Mouse (Mus musculus): ENCODE results near the gene Npy4r.

Npy4r gene

DNA sequence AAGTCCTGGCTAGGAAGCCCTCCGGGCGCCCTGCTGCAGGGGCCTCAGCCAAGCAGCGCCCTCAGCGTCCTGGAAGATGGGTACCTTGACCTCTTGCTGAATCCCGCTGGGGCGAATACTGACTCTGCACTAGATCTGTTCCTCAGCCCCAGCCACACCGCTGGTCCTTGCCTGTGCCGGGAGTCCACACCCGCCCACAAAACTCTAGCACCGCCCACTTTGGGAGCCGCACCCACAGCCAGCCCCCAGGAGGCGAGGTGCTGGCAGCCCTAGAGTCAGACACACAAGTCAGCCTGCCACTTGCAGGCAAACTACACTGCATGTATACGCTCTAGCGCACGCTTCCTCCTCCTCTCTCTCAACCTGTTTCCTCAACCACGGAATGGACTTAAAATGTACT, at the start of gene Npy4r:
TSS of gene Npy4r (minus strand) at position 148 of the 400 bp plus-strand sequence.
- DNase-seq (ENCODE audit: low spot score) = no peak

DNA sequence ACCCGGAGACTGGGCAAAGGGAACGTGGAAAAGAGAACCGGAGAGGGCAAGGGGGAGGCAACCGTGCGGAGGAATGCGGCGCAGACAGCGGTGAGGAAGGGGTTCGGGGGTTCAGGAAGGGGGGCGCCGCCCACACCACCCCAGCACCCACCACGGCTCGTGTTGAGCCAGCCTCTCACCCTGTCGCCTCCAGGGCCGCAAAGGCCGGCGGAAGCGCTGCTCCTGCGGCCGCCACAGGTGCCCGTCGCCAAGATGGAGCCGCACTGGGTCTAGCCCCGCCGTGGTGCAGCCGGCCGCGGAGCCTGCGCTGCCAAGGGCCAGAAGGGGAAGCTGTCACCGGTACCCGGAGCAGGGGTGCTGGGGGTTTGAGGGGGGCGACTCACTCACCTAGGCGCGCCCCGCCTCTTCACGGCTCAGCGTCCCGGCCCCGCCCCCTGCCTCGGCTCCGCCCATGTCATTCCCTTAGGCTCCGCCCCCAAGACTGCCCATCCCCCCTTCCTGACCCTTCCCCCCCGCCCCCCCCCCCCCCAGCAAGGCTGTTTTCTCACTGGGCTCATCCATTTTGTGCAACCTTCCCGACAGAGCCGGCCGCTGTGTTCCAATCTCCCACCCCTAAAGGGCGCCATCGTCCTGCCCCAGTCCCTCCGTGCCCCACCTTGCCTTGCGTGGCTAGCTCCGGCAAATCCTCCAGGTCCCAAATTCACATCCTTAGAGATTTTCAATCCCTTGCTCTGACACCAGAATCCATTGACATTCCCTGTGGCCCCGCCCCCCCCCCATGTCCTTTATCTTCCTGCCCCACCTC, 49.1 kb upstream of the Npy4r start, which contains the start of gene Gprin2:
TSS of gene Gprin2 (minus strand) at position 423 of the 805 bp plus-strand sequence.
- no peak for DNase-seq (ENCODE audit: low spot score)

DNA sequence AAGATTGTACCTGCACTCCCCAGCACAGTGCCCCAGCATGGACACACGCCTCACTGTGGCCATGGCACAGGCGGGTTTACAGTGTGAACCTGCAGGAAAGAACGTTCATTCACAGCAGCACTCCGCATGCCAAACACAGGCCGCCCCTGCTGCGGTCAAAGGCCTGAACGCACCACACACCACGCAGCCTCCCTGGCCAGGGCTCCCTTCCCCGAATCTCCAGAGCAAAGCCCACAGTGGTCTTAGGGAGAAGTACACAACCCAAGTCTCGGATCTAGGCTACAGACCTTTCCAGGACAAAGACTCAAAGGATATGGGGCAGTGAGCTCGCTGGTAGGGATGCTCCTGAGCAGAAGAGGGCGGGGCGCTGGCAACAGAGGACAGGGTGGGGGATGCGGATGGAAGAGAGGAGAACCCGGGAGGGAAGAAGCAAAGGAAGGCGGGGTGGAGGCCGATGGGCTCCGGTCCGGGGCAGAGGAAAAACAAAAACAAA, 48.5 kb upstream of the Npy4r start:
- DNase-seq (ENCODE audit: low spot score) = no peak

DNA sequence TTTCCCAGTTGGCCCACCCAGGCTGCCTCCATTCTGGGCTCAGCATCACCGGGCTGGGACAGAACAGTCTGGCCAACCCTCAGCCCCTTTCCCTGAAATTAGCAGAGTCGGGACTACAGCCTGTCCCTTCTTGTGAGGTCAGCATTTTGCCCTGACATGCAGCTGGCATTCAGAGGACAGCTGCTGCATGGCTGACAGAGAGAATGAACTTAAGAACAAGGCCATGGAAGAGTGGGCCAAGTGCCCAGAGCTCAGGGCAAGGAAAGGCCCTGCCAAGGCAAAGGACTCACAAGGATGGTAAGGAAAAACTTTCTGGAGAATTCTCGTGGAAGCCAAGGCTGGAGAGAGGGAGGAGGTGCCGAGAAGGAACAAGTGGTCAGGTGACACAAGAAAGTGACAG, 44.4 kb upstream of the Npy4r start:
- DNase-seq (ENCODE audit: low spot score) = no peak

DNA sequence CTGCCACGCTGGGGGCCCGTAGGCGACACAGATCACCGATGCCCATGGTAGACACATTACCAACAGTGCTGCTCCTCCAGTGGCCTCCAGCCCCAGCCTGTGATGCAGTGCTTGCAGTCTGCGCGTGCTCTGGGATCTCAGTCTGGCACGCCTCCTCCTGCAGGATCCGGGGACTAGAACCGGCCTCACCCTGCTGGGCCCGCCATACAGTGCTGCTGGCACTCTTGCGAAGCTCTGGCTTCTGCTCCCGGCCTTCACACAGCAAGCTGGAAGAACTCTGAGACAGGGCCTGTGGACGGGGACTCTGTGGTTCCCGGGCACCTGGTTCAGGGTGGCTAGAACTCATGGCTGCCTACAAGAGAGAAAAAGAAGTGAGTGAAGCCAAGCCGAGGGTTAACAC, 43.2 kb upstream of the Npy4r start:
- DNase-seq (ENCODE audit: low spot score) = no peak

DNA sequence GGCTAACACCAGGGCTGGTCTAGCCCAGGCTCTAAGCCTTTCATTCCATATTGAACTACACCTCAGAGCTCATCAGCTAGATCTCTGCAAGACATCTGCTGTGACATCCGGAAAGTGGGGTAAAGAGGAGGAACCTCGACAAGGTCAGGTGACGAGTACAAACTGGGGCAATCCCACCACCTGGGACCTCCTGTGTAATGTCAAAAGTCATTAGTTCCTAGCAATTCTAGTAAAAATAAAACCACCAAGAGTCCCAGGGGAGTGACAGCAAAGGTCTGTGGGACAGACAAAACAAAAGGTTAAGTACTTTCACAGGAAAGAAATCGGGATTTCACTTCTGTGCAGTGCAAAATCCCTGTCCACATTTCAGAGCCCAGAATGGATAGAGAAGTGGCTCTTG, 41.6 kb upstream of the Npy4r start:
- DNase-seq (ENCODE audit: low spot score) = no peak

DNA sequence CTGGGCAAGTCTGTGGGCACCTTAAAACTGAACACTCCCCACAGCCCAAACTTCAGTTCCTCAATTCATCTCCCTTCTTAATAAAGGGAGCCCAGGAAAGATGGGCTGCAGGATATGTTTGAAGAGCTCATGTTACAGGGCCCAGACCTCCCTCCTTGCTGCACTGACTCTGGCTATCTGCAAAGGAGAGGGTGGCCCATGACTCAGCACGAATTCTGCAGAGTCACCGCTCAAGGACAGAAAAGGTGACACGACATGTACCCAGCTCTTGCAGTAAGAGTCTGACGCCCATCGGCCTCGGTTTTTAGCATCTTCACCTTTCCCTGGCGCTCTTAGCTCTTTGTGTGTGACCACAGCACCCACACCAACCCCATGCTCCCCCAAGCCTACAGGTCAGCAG, 38.1 kb upstream of the Npy4r start:
- no peak for DNase-seq (ENCODE audit: low spot score)

DNA sequence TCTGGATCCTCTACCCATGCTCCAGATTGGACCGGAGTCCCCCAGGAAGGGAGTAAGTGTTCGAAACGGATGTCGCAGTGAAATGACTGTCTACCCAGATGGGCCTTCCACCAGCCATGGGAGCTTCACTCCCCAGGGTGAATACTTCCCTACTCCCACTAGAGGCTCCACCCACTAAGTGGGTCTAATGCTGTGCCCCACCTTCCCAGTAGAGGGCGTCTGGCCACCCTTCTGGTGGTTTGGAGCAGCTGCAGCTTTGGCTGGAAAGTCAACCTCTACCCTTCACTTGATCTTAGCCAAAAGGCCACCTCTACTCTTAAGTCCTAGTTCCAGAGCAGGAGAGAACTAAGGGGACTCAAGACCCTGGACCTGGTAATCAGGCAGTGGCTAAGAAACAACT, 36.3 kb upstream of the Npy4r start:
- no peak for DNase-seq (ENCODE audit: low spot score)

DNA sequence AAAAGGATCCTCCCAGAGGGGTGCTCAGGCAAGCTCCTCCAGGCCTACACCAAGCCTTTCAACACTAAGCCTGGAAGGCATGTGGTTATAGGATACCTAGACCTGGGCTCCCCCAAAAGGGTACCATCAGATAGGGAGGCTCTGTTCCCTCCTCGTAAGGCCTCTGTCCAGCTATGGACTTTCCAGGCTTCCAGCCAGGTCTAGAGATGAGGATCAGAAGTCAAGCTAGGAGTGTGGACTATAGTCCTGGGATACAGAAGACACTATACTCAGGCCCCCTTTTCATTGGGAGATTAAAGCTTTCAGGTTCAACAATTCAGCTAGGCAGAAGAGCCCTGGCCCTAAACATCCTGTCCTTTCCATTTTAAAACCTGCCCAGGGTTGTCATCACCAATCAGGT, 30.8 kb upstream of the Npy4r start:
- no peak for DNase-seq (ENCODE audit: low spot score)

DNA sequence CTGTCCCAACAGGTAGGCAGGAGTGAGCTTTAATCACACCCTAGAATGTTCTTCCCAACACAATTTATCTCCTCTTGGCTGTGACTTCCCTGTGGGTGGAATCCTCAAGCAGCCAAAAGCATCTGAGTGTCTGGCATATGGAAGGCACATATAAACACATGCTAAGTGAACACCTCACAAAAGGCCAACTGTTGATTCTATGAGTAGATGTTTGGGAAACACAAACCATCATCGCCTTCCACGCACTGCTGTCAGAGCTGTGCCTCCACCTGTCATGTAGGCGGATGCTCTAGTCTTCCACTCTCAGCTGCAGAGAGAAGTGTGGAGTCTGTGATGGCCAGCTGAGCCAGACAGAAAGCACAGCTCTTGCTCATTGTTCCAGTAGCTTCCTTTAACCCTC, 27.1 kb upstream of the Npy4r start:
- DNase-seq (ENCODE audit: low spot score) = peak; percentile 66

DNA sequence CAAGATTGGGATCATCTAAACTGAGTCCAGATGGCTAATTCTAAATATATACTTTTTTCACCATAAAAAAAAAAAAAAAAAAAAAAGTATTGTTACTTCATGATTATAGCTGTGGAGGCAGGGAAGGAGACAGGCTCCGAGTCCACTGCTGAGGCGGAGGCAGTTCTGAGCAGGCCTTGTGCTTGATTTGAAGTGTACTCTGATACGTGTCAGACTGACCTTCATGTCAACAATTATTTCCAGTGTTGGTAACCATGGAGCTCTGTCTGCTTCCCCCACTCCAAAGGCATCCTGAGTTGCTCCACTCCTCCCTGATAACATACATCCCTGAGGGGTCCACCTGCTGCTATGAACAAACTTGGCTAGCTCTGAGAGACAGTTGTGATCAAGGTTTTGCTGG, 18.8 kb upstream of the Npy4r start:
- no peak for DNase-seq (ENCODE audit: low spot score)

DNA sequence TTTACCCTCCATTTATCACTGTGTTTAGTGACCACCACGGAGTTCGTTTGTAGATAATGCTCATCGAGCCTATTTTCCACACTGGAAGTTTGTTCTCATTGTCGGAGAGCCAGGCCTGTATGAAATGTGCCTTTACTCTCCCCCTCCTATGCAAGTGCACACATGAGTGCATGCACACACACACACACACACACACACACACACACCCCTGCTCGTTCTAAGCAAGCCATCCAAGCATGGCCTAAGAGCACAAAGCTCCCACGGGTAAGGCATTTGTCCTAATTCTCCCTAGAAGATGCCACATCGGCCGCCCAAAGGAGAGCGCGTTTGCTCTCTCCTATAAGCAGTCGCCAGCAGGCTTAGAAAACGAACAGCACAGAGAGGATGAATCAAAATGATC, 3.5 kb upstream of the Npy4r start:
- DNase-seq (ENCODE audit: low spot score) = no peak

DNA sequence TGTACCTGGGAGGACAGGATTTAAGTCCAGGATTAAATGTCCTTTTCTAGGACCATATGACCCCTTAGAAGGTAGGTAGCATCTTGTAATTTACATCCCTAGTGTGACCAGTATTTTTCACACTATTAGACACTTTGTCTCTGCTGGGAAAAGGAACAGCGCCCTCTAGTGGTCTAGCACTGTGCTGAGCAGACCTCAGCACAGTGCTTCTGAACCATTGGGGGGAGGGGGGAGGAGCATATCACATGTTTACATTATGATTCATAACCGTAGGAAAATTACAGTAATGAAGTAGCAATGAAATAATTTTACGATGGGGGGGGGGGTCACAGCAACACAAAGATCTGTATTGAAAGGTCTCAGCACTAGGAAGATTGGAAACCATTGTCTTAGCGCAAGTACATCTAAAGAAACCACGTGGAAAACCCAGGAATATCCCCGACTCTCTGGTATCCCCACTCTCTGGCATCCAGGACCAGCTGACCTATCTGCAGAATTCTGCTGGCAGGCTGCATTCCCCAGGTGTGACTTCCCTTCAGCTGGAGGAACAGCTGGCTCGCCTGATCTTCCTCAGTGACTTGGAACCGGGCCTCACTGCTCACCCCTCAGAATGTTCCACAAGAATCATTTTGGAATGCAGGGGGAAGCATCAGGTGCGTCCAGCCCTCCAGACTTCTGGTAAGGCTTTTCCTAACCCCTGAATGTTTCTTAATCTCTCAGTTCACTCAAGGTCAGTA, 2.5 kb upstream of the Npy4r start:
- no peak for DNase-seq (ENCODE audit: low spot score)

DNA sequence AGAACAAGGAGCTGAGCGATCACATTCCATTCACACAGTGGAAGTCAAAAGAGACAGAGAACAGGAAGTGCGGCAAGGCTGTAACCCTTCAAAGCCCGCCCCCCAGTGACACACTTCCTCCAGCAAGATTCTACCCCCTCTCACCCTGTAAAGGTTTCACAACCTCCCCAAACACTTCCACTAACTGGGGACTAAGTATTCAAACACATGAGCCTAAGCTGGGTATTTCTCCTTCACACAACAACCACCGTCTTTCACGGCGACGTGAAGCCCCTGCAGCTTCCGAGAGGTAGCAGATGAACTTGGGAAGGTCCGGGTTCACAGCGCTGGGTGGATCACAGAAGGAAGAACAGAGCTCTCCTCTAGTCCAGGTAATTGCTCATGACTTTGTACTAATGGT, 9.4 kb downstream of the Npy4r start:
- no peak for DNase-seq (ENCODE audit: low spot score)

DNA sequence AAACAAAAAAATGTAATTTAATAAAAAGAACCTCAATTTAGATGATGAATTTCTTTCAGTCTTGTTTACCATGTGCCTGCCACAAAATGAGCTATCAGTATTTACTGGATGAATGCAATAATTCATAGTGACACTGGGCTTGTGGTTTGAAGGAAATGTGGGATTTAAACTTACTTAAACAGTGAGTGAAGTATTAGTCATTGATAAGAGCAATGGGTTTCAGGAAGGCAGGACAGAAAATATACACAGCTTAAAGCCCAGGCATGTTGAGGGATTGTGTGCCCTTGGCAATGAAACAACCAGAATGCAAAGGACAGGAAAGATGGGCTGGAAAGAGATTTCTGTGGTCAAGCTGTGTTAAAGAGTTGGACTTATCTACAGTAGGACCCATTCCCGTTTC, 10.0 kb downstream of the Npy4r start:
- DNase-seq (ENCODE audit: low spot score) = no peak

DNA sequence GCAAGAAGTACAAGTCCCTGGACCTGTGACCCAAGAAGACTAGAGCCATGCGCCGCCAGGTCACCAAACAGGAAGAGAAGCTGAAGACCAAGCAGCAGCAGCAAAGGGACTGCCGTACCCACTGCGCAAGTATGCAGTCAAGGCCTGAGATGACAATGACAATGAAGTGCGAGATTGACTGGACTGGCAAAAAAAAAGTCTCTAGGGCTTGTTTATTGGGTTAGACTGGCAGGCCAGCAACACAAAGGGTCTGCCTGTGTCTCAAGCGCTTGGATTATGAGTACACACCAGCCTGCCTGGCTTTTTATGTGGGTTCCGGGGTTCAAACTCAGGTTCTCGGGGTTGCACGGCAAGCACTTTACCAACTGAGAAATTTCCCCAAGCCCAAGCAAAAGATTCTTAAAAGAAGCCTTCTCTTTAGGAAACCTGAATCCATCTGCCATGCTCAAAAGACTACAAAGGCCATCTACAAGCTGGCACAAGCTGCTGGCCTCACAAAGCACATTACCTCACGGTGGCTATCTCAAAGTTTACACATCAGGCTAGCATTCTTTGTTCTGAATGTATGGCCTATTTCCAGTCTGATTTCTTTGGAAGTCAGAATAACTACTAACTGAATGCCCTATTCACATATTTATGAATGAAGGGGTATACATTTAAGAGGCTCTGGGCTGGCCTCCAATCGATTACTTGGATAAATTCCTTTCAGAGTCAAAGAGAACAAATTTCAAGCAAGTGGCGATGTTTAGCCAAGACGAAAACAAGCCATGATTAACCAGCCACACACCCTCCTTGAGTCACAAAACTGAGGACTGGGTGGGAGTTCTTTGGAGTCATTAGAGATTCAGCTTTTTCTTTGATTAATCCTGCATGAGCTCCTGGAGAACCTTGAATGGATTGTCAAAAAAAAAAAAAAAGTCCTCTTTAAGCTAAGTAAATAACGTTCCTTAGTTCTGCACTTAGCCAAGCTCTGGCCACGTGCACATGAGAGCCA, 12.3 kb downstream of the Npy4r start:
- DNase-seq (ENCODE audit: low spot score) = no peak

DNA sequence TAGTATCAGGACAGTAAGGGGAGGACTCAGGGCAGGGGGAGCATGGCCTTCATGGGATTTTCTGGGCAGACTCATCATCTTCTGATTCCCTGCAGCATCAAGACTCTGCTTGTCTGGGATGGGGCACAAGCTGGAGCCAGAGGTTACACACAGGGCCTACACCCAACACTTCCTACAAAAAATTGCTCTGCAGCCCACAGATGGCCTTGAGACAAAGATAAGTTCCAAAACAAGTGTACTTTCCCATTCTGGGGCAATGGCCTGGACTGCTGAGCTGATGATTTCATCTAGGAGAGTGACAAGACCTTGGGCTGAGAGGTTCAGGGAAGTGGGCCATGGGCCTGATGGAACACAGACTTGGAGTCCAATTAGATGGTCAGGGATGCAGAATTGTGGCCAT, 16.9 kb downstream of the Npy4r start:
- no peak for DNase-seq (ENCODE audit: low spot score)

DNA sequence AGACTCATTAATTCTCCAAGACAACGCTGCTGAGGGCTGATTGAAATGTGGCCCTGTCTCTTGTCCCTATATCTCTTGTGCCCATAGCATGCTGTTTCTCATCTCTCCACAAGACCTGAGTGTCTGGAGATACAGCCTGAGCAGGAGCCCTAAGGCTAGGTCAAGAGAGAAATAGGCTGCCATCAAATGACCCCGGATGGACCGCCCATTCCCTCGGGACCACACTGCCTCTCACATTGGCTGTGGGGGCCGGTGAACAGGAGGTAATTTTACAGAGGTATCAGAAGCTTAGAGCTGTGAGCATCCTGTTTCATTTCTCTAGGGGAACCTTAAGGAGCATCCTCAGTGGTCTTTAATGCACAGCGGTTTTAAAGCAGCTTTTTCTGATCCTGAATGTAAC, 21.1 kb downstream of the Npy4r start:
- DNase-seq (ENCODE audit: low spot score) = no peak

DNA sequence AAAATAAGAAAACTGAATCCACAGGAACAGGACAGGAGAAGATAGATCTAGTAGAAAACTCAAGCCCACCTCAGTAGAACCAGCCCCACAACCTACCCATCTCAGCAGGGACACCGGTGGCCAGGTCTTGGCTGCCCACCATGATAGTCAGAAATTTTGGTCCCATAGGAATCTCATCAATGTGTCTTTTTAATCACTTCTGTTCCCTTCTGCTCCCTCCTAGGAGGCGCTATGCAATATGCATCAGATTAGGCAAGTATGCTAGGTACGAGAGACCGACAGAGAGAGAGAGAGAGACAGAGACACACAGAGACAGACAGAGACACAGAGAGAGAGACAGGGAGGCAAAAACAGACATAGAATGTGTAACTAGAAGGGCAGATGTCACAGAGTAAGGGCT, 30.6 kb downstream of the Npy4r start:
- DNase-seq (ENCODE audit: low spot score) = no peak

DNA sequence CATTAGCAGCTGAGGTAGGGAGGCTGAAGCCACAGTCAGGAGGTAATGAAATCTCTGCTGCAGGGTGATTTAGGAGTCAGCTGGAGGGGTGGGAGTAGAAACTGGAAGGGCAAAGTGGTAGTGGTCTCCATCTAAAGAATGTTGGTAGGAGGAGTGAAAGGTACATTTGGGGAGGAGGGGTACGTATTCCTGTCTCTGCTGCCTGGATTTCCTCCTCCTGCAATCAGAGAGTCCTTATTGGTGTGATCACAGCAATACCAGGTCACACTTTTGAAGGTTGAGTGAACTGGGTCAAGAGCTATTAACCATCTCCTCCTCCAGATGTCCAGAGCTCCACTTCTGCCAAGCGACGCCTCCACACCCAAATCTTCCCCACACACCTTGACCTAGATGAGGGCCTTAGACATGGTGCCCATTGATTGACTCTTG, 31.4 kb downstream of the Npy4r start:
- no peak for DNase-seq (ENCODE audit: low spot score)

DNA sequence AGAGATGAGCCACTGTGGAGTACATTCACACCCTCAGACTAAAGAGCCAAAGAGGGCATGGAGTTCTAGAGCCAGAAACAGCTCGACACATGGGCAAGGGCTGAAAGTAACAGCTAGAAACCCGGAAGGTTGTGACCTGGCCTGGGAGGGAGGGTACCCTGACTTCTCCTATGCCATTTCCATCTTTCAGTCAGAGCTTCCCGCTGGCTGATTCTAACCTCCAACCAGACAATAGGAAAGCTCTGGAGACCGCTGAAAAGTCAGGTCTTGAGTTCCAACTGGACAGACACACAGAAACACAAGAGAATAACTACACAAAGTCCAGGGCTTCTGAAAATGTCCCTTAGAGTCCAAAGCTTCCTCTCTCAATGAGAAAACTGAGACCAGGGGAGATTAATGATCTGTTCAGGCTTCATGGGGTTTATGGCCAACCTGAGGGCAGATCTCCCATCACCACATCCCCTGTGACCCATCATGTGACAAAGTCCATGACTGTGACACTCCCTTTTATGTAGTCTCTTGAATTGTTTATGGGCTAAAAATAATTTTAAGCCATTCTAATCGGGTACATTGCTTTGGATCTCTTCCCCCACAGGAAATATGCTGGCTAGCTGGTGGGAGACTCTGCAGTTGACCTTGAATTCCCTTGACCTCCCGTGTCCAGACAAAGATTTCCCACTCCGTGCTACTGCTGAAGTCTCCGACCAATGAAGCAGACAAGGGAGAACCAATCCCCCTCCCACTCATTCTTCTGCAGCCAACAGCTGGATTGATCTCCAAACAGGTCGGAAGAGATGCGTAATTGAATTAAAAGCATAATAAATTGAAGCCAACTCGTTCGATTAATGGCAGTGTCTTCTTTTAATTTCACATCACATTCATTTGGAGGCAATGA, 32.0 kb downstream of the Npy4r start:
- no peak for DNase-seq (ENCODE audit: low spot score)
